Mouse (Mus musculus) olfactory bulb, adult 2 months (tissue): Measurements from ENCODE around the gene Gm27029. TPM values are rescaled to one million over a fixed set of nuclear protein-coding genes. Genes with fewer than 3 reads are reported as not detected.
"Not testable (repeated sequence)": the region's sequence is repeated elsewhere in the genome, so short reads cannot be mapped to it uniquely, and the experiment has no call there.

ENCODE experiments used
- H3K27ac ChIP-seq: fragments of 200-500 bp; 2 replicates; pipeline ENCODE4 v1.5.1; 2012; ENCODE audit warnings: low read depth, low read length; ENCODE audit not compliant: insufficient read depth
- H3K4me1 ChIP-seq: fragments of 200-500 bp; 2 replicates; pipeline ENCODE4 v1.6.1; 2012; ENCODE audit warnings: low read length; ENCODE audit not compliant: control insufficient read depth, insufficient read depth
- H3K4me3 ChIP-seq: fragments of 200-500 bp; 2 replicates; pipeline ENCODE4 v1.5.1; 2012; ENCODE audit warnings: mild to moderate bottlenecking, low read depth, low read length, moderate library complexity; ENCODE audit not compliant: insufficient read depth
- CTCF ChIP-seq: fragments of 200-500 bp; IDR thresholded peaks from 2 replicates; pipeline ENCODE4 v1.5.1; 2012; ENCODE audit warnings: low read depth, mild to moderate bottlenecking, low read length, moderate library complexity; ENCODE audit not compliant: insufficient read depth
- POLR2A ChIP-seq: fragments of 200-500 bp; IDR thresholded peaks from 2 replicates; pipeline ENCODE4 v1.6.1; 2012; ENCODE audit warnings: mild to moderate bottlenecking, low read depth, low read length, moderate library complexity; ENCODE audit not compliant: insufficient read depth
- WGBS: fragments of 180-500 bp; shearing (Covaris S2); methylation state at CpG from one replicate; pipeline ENCODE4 v1.1.7; 2018; 5-methylcytosine and 5-hydroxymethylcytosine counted together
- polyA plus RNA-seq: library from polyadenylated mRNA; stranded (reverse); fragments of >200 nt; gene quantifications from 2 replicates; pipeline ENCODE4 v1.2.4, GENCODE M21; 2012; ENCODE audit warnings: low replicate concordance; ENCODE audit not compliant: missing spikeins, insufficient read depth, insufficient read length

The Gm27029 gene
- polyA plus RNA-seq, 1 experiment = not detected

DNA sequence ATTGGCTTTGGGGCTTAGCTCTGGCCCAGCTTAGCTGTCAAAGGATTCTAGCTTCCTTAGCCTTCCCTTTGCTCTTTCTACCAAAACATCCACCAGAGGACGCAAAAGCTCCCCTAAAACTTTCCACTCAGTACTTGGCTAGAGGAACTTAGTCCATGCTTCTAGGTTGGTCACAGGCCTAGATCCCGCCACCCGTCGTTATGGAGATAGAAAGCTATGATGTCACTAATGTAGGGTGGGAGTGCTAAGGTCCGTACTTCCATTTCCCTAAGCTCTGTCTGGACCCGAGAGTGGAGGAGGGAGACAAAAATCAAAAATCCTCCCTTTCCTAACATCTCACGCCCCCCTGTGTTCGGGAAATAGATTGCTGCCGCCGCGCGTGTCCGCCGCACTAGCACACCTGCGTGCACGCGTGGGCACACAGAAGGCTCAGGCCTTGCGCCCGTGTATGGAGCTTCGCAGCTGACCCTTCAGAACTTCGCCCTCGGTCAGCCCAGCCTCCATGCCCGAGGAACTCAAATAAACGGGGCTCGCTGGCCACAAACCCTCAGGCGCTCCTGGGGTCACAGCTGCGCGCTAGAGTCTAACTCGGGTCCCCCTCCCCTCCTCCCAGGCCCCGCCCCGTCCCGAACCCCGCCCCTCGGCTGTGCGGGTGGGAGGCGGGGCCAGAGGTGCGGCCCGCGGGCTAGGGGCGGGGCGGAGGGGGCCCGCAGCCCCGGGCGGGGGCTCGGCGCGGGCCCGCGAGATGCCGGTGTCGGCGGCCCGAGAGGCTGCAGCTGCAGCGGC, 43.1 kb upstream of the Gm27029 start:
- peak overlapping the region; percentile 58 for H3K4me3 ChIP-seq
- H3K27ac ChIP-seq = peak overlapping the region; percentile 47; the same call in 1 of the 2 replicates
- WGBS = under 1% methylated on average over 52 of the region's 54 CpGs
- H3K4me1 ChIP-seq = peaks cover 26% of the 10 kb centered on the region
- peak; percentile 42; the same call in 1 of the 2 replicates for TF ChIP-seq CTCF
- 0 out of 2 replicates have a peak, but pooled peaks have one; percentile 26 for TF ChIP-seq POLR2A

DNA sequence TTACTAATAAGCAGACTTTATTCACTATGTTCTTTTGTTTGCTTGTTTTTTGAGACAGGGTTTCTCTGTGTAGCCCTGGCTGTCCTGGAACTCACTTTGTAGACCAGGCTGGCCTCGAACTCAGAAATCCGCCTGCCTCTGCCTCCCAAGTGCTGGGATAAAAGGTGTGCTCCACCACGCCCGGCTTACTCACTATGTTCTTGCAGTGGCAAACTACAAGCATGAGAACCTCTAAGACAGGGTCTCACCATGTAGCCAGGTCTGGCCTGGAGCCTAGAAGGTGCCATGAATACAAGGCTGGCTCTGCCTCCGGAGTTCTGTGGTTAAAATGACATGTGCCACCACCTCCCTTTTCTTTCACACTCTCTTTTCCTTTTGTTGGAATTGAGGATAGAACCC, 42.0 kb upstream of the Gm27029 start:
- not testable (repeated sequence) for H3K4me3 ChIP-seq, H3K27ac ChIP-seq
- peaks cover 32% of the 10 kb centered on the region for H3K4me1 ChIP-seq
- 53% methylated on average over 5 of the region's 5 CpGs for WGBS

DNA sequence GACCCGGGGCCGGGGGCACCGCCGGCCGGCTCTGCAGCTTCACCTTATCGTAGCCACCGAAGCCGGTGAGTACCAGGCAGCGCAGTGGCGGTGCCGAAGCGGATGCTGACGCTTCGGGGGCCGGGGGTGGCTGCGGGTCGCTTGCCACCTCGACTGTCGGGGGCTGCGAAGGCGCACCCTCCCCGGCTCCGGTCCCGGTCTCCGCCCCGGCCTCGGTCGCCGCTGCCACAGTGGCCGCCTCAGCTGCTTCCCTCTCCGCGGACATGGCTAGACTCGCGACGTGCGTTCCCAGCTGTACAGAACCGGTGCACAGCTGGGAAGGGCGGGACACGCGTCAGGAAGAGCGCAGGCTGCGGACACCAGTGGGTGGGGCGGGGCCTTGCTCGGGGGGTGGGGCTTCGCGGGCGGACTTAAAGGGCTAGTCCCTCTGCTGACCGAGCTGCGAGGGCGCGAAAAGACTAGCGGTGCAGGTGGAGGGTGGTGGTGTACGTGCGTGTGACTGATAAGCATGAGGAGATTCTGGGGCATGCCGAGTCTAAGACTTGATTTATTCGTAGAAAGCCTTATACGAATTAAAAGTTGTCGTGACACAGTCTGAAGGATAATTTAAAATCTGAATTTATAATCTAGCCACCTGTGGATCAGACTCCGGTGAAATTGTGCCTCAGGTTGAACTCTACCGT, 41.4 kb upstream of the Gm27029 start, which contains the start of gene Vat1:
TSS of gene Vat1 (minus strand) at position 362 of the 683 bp plus-strand sequence.
- Histone ChIP-seq H3K4me1 (peaks cover 32% of the 10 kb centered on the region), H3K4me3 (peak within 1 kb of the TSS; percentile 99), H3K27ac (peak within 1 kb of the TSS; percentile 65)
- WGBS = under 1% methylated on average over 60 of the region's 60 CpGs
- TF ChIP-seq CTCF (no peak), POLR2A (peak; percentile 28; the same call in 1 of the 2 replicates)

DNA sequence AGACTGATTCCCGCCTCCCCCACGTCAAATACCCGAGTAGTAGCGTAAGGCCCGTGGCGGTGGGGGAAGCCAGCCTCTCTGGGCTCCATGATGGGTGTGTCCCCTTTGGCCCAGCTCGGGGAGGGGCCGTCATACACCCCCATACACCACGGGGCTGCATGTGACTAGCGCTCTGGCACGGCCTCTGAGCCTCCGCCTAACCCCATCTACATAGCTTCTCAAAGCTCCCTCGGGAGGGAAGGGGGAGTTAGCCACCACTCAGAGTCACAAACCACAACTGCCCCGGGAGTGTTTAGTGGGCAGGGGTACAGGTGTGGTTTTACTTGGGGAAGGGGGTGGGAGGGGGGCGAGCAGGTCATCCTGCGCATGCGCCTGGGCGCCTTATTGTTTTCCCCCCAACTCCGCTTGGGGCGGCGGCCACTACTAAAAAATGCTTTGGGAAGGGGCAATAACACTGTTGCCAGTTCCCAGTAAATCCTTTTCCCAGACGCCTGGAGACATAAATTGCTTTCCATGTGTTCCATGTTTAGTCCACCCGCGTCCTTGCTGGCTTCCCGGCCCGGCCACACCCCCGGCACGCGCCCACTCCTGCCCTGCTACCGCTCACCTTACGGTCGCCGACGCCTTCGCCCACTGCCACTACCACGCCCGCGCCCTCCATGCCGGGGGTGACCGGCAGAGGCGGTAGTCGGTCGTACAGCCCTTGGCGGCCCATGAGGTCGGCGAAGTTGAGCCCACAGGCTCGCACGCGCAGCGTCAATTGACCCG, 40.7 kb upstream of the Gm27029 start:
- Histone ChIP-seq H3K27ac (peak overlapping the region; percentile 65), H3K4me1 (peaks cover 32% of the 10 kb centered on the region)
- WGBS = under 1% methylated on average over 51 of the region's 51 CpGs

DNA sequence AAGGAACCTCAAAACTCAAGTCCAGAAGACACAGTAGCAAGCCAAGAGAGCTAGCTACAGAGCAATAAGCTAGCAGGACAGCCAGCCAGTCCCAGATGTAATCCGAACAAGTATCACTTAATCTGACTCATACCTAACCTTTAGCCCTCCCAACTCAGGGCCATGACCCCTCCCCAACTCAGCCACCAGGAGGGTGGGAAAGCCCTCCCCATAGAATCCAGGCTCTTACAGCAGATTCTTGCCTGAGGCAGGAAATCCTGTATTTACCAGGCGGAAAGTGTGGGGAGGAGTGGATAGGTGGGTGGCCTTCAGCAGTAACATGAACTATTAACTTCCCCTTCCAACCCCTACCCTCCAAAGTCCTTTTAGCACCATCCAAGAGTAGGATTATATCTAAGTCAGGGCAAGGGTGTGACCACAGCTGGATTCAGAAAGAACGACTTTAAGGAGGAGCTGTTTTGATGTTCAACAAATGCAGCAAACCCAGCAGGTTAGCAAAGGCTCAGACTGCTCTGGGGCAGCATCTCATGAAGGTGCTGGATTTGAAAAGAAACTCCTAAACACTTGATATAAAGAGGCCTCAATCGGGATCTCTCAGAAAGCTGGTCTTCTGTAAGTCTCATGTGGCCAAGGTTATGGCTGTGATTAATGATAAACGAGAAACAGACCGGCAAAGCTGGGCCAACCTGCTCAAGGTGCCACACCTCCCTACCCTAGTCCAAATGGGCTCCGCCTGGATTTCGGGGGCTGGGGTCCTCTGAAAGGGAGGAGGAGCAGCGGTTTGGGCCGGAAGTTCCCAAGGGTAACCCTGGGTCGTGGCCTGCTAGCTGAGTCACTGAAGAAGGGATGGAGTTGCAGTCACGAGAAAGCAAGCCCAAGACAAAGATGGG, 39.9 kb upstream of the Gm27029 start, which contains the start of gene Rnd2:
TSS of gene Rnd2 (plus strand) at position 789 of the 890 bp plus-strand sequence.
- TF ChIP-seq CTCF = no peak
- 0 out of 2 replicates have a peak, but pooled peaks have one; percentile 9 for TF ChIP-seq POLR2A
- H3K27ac ChIP-seq = peak within 1 kb of the TSS; percentile 65
- H3K4me1 ChIP-seq = peaks cover 34% of the 10 kb centered on the region
- 19% methylated on average over 12 of the region's 12 CpGs for WGBS
- H3K4me3 ChIP-seq = peak within 1 kb of the TSS; percentile 99

More for the DNA sequence above, 40.7 kb upstream of the Gm27029 start:
- peak overlapping the region; percentile 99 for H3K4me3 ChIP-seq
- TF ChIP-seq CTCF (no peak), POLR2A (0 out of 2 replicates have a peak, but pooled peaks have one; percentile 9)

DNA sequence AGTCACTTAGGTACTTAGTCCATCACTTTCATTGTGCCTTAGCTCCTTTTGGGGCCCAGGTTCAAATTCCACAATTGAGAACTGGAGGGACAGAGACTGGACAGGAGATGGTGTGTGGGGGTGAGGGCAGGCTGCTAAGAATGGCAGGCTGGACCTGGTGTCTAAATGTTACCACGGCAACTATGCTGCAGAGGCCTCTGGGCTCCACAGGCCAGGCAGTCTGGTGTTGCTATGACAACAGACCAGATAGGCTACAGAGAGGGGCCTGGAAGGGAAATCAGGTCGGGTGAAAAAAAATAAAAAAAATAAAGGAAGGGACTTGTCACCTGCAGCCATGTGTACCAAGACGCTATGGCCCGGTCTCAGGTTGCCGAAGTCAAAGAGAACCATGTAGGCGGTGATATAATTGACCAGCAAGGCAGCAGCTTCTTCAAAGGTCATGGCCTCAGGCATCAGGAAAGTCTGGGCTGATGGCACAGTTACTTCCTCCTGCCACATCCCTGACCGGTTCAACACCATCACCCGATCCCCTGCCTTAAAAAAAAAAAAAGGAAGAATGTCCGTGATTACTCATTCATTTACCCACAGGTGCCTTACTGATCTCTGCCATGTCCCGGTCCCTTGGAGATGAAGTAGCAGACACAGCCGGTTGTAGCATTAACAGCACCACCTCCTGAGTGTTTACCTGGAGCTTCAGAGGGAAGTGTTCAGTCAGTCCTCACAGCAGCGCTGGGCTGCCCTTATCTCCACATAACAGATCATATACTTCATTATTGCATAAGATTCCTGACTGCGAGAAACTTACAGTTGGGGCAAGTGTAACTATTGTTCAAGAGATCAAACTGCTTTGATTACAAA, 38.2 kb upstream of the Gm27029 start:
- H3K4me3 ChIP-seq = no peak overlapping the region
- TF ChIP-seq POLR2A (no peak), CTCF (no peak)
- WGBS = 49% methylated on average over 13 of the region's 13 CpGs
- peaks cover 31% of the 10 kb centered on the region for H3K4me1 ChIP-seq
- no peak overlapping the region for H3K27ac ChIP-seq

DNA sequence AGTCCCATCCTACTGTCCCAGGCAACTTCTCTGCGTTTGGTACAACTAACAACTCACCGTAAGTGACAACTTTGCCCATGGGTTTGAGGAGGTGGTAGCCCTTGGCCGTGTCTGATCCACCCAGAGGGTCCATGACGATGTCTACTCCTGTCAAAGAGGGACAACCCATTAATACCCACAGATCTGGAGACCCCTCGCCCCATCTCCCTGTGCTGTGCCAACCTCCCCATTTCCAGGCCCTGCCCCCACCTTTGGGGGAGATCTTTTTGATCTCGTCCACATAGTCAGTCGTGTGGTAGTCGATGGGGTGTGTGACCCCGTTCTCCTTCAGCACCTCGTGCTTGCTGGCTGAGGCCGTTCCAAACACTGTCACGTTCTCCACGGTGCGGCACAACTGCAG, 37.5 kb upstream of the Gm27029 start:
- 75% methylated on average over 14 of the region's 14 CpGs for WGBS
- TF ChIP-seq CTCF (no peak), POLR2A (no peak)
- Histone ChIP-seq H3K27ac (no peak overlapping the region), H3K4me3 (no peak overlapping the region), H3K4me1 (peaks cover 31% of the 10 kb centered on the region)
